Mouse (Mus musculus): ENCODE data around the gene Krtap19-5. TPM values are rescaled to one million over a fixed set of nuclear protein-coding genes. Genes with fewer than 3 reads are reported as not detected.

Gene Krtap19-5
- not detected in 2 replicates for polyA plus RNA-seq (2012; rRNA removed)
- polyA plus RNA-seq (2014; fragmentation: Nextera tagmentation; extraction: Ambion mirVana), result not detected in 2 replicates

GRCm38 (mm10) chr16:88896357-88896756, at the start of gene Krtap19-5:
Gene Krtap19-5, minus strand, starts transcription at chr16:88896457.
- Histone ChIP-seq H3K36me3 (replicated peaks; ENCODE audit: control insufficient read depth, insufficient read depth, low read depth) (no peaks in the 10 kb centered on the region), H3K9ac (replicated peaks) (no peak within 1 kb of the TSS), H3K27me3 (ENCODE audit: control insufficient read depth, insufficient read depth, low read length) (no peaks in the 10 kb centered on the region), H3K9me3 (ENCODE audit: control insufficient read depth, low read length) (no peaks in the 10 kb centered on the region), H3K27ac (no peak within 1 kb of the TSS), H3K4me2 (ENCODE audit: low read depth) (no peak within 1 kb of the TSS), H3K4me1 (replicated peaks; ENCODE audit: control insufficient read depth in 2 of 2, insufficient read depth in 2 of 2, low read length in 1 of 2) (no peaks in the 10 kb centered on the region), H3K4me3 (ENCODE audit: insufficient read depth in 1 of 2, low read depth in 2 of 2, low read length in 2 of 2) (no peak within 1 kb of the TSS)
- DNase-seq (ENCODE audit: low read depth in 3 of 3, low spot score in 3 of 3), result no peak
- TF ChIP-seq CTCF (IDR thresholded peaks at IDR 0.05; ENCODE audit: low read depth) (no peak), EP300 (IDR thresholded peaks at IDR 0.05; ENCODE audit: low read depth) (no peak)
- 66% methylated on average over 6 of the region's 6 CpGs for whole genome bisulfite sequencing (ENCODE audit: insufficient replicate concordance)
- no peak for ATAC-seq (ENCODE audit: insufficient read depth)

DNA sequence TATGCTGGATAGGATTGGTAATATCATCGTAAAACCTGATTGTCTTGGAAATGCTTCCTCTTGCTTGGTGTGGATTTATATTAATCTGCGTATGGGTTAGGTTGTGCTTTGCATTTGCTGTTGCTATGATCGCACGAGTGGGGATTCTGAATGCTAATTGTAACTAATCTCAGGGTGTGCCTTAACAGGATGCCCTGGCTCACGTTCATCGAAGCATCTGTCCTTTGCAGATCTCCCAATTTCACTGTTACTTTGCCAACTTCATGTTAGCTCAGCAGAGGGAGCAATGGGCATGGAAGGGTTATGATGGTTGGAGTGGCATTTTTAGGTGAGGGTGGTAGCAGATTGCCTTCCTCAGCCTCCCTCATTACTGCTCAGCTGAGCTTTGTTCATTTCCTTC, 44.8 kb upstream of the Krtap19-5 start:
- Histone ChIP-seq H3K27me3 (ENCODE audit: control insufficient read depth, insufficient read depth, low read length) (no peaks in the 10 kb centered on the region), H3K36me3 (replicated peaks; ENCODE audit: control insufficient read depth, insufficient read depth, low read depth) (no peaks in the 10 kb centered on the region), H3K9me3 (ENCODE audit: control insufficient read depth, low read length) (no peaks in the 10 kb centered on the region), H3K4me3 (ENCODE audit: insufficient read depth in 1 of 2, low read depth in 2 of 2, low read length in 2 of 2) (no peak overlapping the region), H3K4me1 (replicated peaks; ENCODE audit: control insufficient read depth in 2 of 2, insufficient read depth in 2 of 2, low read length in 1 of 2) (no peaks in the 10 kb centered on the region), H3K9ac (replicated peaks) (no peak overlapping the region), H3K27ac (no peak overlapping the region), H3K4me2 (ENCODE audit: low read depth) (no peak overlapping the region)
- 67% methylated on average over 6 of the region's 6 CpGs for WGBS (ENCODE audit: insufficient replicate concordance)
- ATAC-seq (ENCODE audit: insufficient read depth) (no peak), DNase-seq (ENCODE audit: low read depth in 3 of 3, low spot score in 3 of 3) (no peak)
- no peak for TF ChIP-seq CTCF (IDR thresholded peaks at IDR 0.05; ENCODE audit: low read depth)
- no peak for TF ChIP-seq EP300 (IDR thresholded peaks at IDR 0.05; ENCODE audit: low read depth)

DNA sequence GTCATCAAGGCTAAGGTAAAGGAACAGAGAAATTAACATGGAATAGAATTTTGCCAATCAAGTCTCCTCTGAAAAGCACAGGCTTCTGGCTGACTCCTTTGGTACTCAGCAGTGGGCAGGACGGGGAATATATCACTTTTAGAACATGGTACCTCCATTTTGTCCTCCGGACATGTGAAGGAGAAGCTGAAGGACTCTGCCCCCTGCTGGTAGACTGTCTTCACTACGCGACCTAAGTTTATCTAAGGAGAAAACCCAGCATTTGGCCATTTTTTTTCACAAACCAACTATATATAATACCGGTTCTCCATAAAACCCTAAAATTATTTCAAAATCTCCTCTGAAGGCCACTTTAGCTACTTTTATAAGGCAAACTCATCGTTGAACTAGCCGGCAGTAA, 42.0 kb upstream of the Krtap19-5 start:
- no peaks in the 10 kb centered on the region for H3K27me3 ChIP-seq (ENCODE audit: control insufficient read depth, insufficient read depth, low read length)
- no peak overlapping the region for H3K4me2 ChIP-seq (ENCODE audit: low read depth)
- TF ChIP-seq EP300 (IDR thresholded peaks at IDR 0.05; ENCODE audit: low read depth), result no peak
- TF ChIP-seq CTCF (IDR thresholded peaks at IDR 0.05; ENCODE audit: low read depth), result no peak
- H3K9ac ChIP-seq (replicated peaks), result no peak overlapping the region
- H3K27ac ChIP-seq, result no peak overlapping the region
- no peak for ATAC-seq (ENCODE audit: insufficient read depth)
- WGBS (ENCODE audit: insufficient replicate concordance), result 56% methylated on average over 7 of the region's 7 CpGs
- H3K4me3 ChIP-seq (ENCODE audit: insufficient read depth in 1 of 2, low read depth in 2 of 2, low read length in 2 of 2), result no peak overlapping the region
- H3K36me3 ChIP-seq (replicated peaks; ENCODE audit: control insufficient read depth, insufficient read depth, low read depth), result no peaks in the 10 kb centered on the region
- DNase-seq (ENCODE audit: low read depth in 3 of 3, low spot score in 3 of 3), result peak in 1 of 3 experiments; percentile 1
- H3K9me3 ChIP-seq (ENCODE audit: control insufficient read depth, low read length), result no peaks in the 10 kb centered on the region
- H3K4me1 ChIP-seq (replicated peaks; ENCODE audit: control insufficient read depth in 2 of 2, insufficient read depth in 2 of 2, low read length in 1 of 2), result no peaks in the 10 kb centered on the region

DNA sequence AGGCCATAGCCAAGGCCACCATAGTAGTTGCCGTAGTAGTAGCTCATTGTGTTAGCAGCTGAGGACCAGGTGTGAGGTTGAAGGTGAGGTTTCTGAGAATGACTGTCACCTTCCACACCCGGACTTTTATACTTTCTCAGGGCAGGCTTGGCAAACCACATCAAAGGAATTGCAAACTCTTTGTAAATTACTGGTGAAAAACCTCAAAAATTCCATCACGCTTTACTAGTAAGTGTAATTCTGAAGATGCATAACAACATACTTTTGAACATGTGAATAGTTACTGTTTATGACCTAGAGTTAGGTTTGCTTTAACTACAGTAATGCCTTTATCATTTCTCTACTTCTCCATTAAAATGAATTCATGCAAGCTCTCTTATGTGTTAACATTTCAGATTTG, 35.9 kb upstream of the Krtap19-5 start, which contains the start of gene Krtap19-9b:
Krtap19-9b (minus strand) TSS at position 101 of the 400 bp plus-strand sequence.
- Histone ChIP-seq H3K27ac (no peak within 1 kb of the TSS), H3K9ac (replicated peaks) (no peak within 1 kb of the TSS), H3K9me3 (ENCODE audit: control insufficient read depth, low read length) (no peaks in the 10 kb centered on the region), H3K4me3 (ENCODE audit: insufficient read depth in 1 of 2, low read depth in 2 of 2, low read length in 2 of 2) (no peak within 1 kb of the TSS), H3K27me3 (ENCODE audit: control insufficient read depth, insufficient read depth, low read length) (no peaks in the 10 kb centered on the region), H3K4me2 (ENCODE audit: low read depth) (no peak within 1 kb of the TSS), H3K36me3 (replicated peaks; ENCODE audit: control insufficient read depth, insufficient read depth, low read depth) (no peaks in the 10 kb centered on the region), H3K4me1 (replicated peaks; ENCODE audit: control insufficient read depth in 2 of 2, insufficient read depth in 2 of 2, low read length in 1 of 2) (no peaks in the 10 kb centered on the region)
- TF ChIP-seq CTCF (IDR thresholded peaks at IDR 0.05; ENCODE audit: low read depth), result no peak
- TF ChIP-seq EP300 (IDR thresholded peaks at IDR 0.05; ENCODE audit: low read depth), result no peak
- ATAC-seq (ENCODE audit: insufficient read depth) (no peak), DNase-seq (ENCODE audit: low read depth in 3 of 3, low spot score in 3 of 3) (no peak)
- 73% methylated on average over 3 of the region's 3 CpGs for WGBS (ENCODE audit: insufficient replicate concordance)

- H3K9ac ChIP-seq (replicated peaks), result no peak overlapping the region
- H3K27ac ChIP-seq, result no peak overlapping the region
- no peak overlapping the region for H3K4me2 ChIP-seq (ENCODE audit: low read depth)
- no peaks in the 10 kb centered on the region for H3K27me3 ChIP-seq (ENCODE audit: control insufficient read depth, insufficient read depth, low read length)
- DNase-seq (ENCODE audit: low read depth in 3 of 3, low spot score in 3 of 3), result no peak
- 61% methylated on average over 6 of the region's 6 CpGs for WGBS (ENCODE audit: insufficient replicate concordance)
- H3K4me3 ChIP-seq (ENCODE audit: insufficient read depth in 1 of 2, low read depth in 2 of 2, low read length in 2 of 2), result no peak overlapping the region
- TF ChIP-seq CTCF (IDR thresholded peaks at IDR 0.05; ENCODE audit: low read depth), result no peak
- no peak for TF ChIP-seq EP300 (IDR thresholded peaks at IDR 0.05; ENCODE audit: low read depth)
- H3K36me3 ChIP-seq (replicated peaks; ENCODE audit: control insufficient read depth, insufficient read depth, low read depth), result no peaks in the 10 kb centered on the region
- H3K4me1 ChIP-seq (replicated peaks; ENCODE audit: control insufficient read depth in 2 of 2, insufficient read depth in 2 of 2, low read length in 1 of 2), result no peaks in the 10 kb centered on the region
- no peaks in the 10 kb centered on the region for H3K9me3 ChIP-seq (ENCODE audit: control insufficient read depth, low read length)
- no peak for ATAC-seq (ENCODE audit: insufficient read depth)
Observed at GRCm38 (mm10) chr16:88886870-88887269, 9.4 kb downstream of the Krtap19-5 start.

Measured in liver, embryonic 14.5 days (tissue).